Mouse (Mus musculus) stomach, embryonic 14.5 days (tissue): ENCODE data around the gene Gm128. TPM values are rescaled to one million over a fixed set of nuclear protein-coding genes. Genes with fewer than 3 reads are reported as not detected.

Experiments used
- ATAC-seq: fragments of 200-750 bp; cut with Nextera tagmentation; 2 replicates; pipeline ENCODE4 v1.8.0; 2017; ENCODE audit warnings: low read depth, moderate TSS enrichment; ENCODE audit not compliant: insufficient number of reproducible peaks, insufficient read depth, low FRiP score
- H3K27ac ChIP-seq: fragments of 300-500 bp; sonication (generic); 2 replicates; pipeline ENCODE4 v1.5.1; 2014; ENCODE audit warnings: mild to moderate bottlenecking, low read length, moderate library complexity, mixed read lengths
- H3K27me3 ChIP-seq: fragments of 300-500 bp; sonication (generic); 2 replicates; pipeline ENCODE4 v1.6.1; 2014; ENCODE audit warnings: low read length, control low read depth, mixed read lengths; ENCODE audit not compliant: control insufficient read depth, insufficient read depth
- H3K36me3 ChIP-seq: fragments of 300-500 bp; sonication (generic); 2 replicates; pipeline ENCODE4 v1.6.1; 2014; ENCODE audit warnings: mild to moderate bottlenecking, control low read depth, low read length, moderate library complexity, mixed read lengths; ENCODE audit not compliant: control insufficient read depth, insufficient read depth
- H3K4me1 ChIP-seq: fragments of 300-500 bp; sonication (generic); 2 replicates; pipeline ENCODE4 v1.6.1; 2014; ENCODE audit warnings: low read length, control low read depth, mixed read lengths; ENCODE audit not compliant: control insufficient read depth, insufficient read depth
- H3K4me2 ChIP-seq: fragments of 300-500 bp; sonication (generic); replicated peaks from 2 replicates; pipeline ENCODE4 v1.6.1; 2014; ENCODE audit warnings: low read depth, low read length, control low read depth
- H3K4me3 ChIP-seq: fragments of 300-500 bp; sonication (generic); 2 replicates; pipeline ENCODE4 v1.5.1; 2014; ENCODE audit warnings: low read depth, low read length, control low read depth
- H3K9ac ChIP-seq: fragments of 300-500 bp; sonication (generic); replicated peaks from 2 replicates; pipeline ENCODE4 v1.6.1; 2014; ENCODE audit warnings: low read depth, mild to moderate bottlenecking, control low read depth, low read length, moderate library complexity, mixed read lengths
- H3K9me3 ChIP-seq: fragments of 300-500 bp; sonication (generic); 2 replicates; pipeline ENCODE4 v1.6.1; 2016; ENCODE audit warnings: low read depth, low read length, control low read depth; ENCODE audit not compliant: control insufficient read depth
- WGBS: fragments of 180-500 bp; shearing (Covaris S2); extraction: QIAGEN DNeasy Blood & Tissue Kit; methylation state at CpG from one replicate; pipeline ENCODE4 v1.1.7; 2014; 5-methylcytosine and 5-hydroxymethylcytosine counted together
- polyA plus RNA-seq: library from polyadenylated mRNA; unstranded; fragments of >200 nt; fragmentation: Nextera tagmentation; extraction: Ambion mirVana; gene quantifications from 2 replicates; pipeline ENCODE4 v1.2.1, GENCODE M21; 2014

Gene Gm128
- polyA plus RNA-seq, 1 experiment from 2014 or later: 0.71 TPM

DNA sequence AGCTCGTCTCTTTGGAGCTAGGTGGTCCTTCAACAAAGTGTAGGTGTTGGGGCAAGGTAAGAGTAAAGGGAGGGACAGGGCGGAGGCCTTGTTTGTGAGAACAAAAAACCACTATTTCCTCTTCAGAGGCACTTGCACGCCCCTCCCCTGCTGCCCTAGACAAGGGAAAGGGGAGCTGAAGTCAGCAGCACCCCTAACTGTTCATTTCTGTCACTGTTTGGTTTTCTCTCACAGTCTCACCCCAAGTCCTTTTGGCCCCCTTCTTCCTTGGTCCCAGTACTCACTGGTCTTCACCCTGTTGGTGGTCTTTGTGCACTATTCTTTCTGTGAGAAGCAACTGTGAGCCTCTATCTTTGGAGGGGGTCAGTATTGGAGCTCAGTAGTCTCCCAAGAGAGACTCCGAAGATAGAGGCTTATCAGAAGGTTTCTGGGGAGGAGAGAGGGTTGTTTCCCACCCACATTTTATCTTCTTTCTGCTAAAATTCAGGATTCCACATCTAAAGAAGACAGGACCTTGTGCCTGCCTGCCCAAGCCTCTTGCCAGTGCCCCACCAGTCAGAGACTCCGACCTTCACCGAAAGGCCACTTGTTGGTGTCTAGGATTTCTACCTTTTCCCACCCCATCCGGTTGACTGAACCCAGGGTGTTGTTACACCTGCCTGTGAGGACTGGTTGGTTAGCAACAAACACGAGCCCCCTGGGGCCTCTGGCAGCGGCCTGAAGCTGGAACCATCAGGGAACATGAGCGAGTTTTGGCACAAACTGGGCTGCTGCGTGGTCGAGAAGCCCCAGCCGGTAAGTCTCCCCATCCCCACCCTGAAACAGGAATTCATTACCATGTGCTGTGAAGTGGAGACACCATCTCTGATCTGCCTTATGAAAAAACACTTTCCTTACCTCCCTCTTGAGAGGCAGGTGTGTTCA lies 9.8 kb downstream of the Gm128 start, which contains the start of gene Mllt11:
Gene Mllt11 (minus strand): TSS at position 874 of the 924 bp plus-strand sequence.
- no peak for ATAC-seq
- WGBS: 78% methylated on average over 13 of the region's 13 CpGs
- Histone ChIP-seq H3K27me3 (no peaks in the 10 kb centered on the region), H3K4me2 (peak within 1 kb of the TSS; percentile 87), H3K4me1 (peaks cover 21% of the 10 kb centered on the region), H3K36me3 (peaks cover 50% of the 10 kb centered on the region), H3K9me3 (no peaks in the 10 kb centered on the region), H3K9ac (no peak within 1 kb of the TSS), H3K4me3 (peak within 1 kb of the TSS; percentile 85; the same call in 1 of the 2 replicates), H3K27ac (peak within 1 kb of the TSS; percentile 97)

DNA sequence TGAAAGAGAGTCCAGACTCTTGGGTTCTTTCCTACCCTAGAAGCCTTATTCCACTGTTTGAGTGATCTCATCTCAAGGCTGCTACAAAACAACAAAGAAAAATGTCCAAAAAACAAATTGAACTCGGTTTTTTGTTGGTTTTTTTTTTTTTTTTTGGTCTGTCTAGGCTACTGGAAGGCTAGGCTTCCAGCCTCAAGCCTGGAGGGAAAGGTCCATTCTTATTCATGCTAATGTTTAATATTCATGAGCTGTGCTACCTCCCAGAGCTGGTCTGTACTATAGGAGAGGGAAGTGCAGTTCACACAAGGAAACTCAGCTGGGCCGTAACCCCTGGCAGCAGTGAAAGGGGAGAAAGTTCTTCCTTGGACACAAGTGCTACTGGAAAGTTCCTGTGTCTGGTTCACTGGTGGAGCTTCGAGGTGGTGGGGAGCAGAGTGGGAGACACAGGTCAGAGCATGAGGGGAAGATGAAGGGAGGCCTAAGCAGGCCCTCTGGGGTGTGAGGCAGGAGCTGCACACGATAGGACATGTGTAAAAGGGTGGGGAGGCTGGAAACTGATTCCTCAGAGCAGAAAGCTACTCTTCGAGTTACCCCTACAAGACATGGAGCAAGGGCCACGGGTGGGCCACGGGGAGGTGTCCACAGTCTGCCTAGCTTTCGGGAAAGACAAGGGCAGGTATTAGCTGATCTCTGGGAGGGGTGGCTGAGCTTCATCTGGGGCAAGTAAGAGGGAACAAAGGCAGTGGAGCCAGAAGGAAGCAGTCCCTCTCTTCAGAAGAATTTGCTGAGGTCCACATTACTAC lies 10.7 kb downstream of the Gm128 start:
- peaks cover 22% of the 10 kb centered on the region for H3K4me1 ChIP-seq
- ATAC-seq: 0 out of 2 replicates have a peak, but pooled peaks have one; percentile 11
- 47% methylated on average over 8 of the region's 8 CpGs for WGBS

DNA sequence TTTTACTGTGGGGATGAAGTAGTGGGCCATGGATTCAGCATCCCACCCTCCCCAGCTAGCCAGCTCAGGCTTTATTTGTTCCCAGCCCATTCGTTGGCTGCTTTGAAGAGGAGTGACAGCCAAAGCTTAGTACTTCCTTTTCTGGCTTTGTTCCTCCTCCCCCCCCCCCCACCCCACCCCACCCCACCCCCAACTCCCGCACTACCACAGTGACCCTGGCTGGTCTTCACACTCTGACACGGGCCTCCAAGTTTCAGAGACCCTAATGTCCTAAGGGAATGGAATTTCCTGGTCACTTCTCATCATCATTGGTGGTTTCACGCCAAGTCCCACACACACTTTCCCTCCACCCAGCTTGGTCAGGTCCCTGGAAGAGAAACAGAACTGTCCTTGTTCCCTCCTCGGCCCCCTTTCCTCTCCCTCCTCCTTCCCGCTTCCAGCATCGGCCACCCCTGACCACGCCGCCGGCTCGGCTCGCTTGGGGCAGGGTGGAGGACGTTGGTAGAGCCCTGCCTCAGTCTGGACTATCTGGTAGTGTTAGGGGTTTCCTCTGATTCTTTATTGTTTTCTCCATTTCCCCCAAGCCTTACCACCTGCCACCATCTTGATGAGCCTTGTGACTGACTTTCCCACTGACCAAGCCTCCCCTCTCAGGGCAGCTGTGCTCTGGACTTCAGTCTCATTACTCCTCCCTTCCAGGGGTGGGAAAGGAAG lies 11.5 kb downstream of the Gm128 start:
- Histone ChIP-seq H3K4me3 (peak overlapping the region; percentile 85), H3K36me3 (peaks cover 41% of the 10 kb centered on the region), H3K4me2 (peak overlapping the region; percentile 87), H3K27ac (peak overlapping the region; percentile 97), H3K9me3 (no peaks in the 10 kb centered on the region), H3K4me1 (peaks cover 22% of the 10 kb centered on the region), H3K27me3 (no peaks in the 10 kb centered on the region), H3K9ac (peak overlapping the region; percentile 86; the same call in 1 of the 2 replicates)
- WGBS: 5% methylated on average over 13 of the region's 13 CpGs
- ATAC-seq: no peak; the same call in 1 of the 2 replicates

More for the DNA sequence above, 10.7 kb downstream of the Gm128 start:
- peak overlapping the region; percentile 85 for H3K4me3 ChIP-seq
- peak overlapping the region; percentile 87 for H3K4me2 ChIP-seq
- peak overlapping the region; percentile 86; the same call in 1 of the 2 replicates for H3K9ac ChIP-seq
- no peaks in the 10 kb centered on the region for H3K9me3 ChIP-seq
- peaks cover 41% of the 10 kb centered on the region for H3K36me3 ChIP-seq
- no peaks in the 10 kb centered on the region for H3K27me3 ChIP-seq
- peak overlapping the region; percentile 97 for H3K27ac ChIP-seq

DNA sequence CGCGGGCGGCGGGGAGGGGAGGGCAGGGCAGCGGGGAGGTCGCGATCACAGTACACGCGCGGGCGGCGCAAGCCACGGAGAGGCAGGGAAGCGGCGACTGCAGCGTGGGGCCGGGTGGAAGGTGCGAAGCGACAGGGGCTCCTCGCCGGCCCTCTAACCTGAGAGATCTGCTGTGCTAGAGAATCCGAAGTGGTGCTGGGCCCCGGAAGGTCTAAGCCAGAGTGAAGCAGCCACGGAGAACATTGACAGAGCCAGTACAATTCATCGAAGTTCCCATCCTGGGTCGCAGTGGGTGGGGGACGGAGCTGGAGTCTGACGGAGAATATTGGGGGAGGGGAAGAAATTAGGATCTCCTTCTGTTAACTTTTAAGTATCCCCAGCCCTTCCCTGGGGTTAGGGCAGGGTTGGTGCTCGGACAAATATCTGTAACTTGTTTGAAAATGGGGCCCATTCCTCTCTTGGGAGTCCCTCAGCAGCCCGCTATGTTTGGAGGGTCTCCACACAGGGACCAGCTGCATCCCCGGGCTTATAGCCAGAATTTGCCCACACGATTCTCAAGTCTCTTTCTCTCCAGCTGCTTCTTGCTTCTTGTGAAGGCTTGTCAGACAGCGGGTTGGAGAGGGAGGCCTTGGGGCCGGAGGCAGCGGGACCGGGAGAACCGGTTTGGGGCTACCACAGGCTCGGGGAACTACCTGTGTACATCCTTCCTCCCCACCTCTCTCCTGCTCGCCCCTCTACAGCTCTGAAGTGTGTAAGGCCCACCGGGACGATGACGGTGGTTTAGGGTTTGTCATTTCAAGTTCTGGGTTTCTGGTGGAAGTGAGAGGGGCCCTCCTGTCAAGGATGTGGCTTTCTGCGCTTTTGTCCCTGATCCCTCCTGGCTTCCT lies 12.3 kb downstream of the Gm128 start:
- H3K4me1 ChIP-seq: peaks cover 22% of the 10 kb centered on the region

DNA sequence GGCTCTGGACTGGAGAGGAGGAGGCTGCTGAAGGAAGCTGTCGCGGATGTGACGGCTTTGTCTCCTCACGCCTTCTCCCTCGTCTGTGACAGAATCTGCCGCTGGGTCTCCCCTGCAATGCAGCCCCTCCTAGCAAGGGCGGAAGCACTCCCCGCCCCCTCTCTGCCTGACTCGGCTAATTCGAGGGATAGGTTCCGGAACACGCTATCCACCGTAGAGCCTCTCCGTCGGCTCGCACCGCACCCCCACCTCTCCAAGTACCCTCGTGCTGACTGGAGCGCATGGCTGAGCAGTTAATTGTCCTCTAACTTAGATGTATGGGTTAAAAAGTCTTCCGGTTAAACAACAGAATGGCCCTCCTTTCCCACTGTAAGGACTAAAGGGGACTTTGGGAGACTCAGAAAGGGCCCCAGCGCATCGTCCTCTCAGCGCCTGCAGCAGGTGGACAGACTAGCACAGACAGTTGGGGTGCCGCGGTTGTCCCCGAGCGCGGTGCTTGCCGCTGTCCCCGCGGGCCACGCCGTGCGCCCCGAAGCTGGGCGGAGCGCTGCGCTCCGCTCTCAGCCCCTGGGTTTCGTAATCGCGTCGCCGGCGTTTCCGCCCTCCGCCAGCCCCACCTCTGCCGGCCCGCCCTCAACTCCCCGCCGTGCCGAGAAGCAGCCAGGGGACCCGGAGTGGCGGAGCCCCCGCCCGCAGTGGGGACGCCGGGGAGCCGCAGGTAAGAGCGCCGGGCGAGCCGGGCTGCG lies 13.1 kb downstream of the Gm128 start, which contains the start of gene Cdc42se1:
Gene Cdc42se1 (plus strand): TSS at position 585 of the 746 bp plus-strand sequence.
- no peaks in the 10 kb centered on the region for H3K9me3 ChIP-seq
- H3K36me3 ChIP-seq: peaks cover 29% of the 10 kb centered on the region
- H3K4me2 ChIP-seq: peak within 1 kb of the TSS; percentile 87
- H3K4me1 ChIP-seq: peaks cover 22% of the 10 kb centered on the region
- peak within 1 kb of the TSS; percentile 86 for H3K9ac ChIP-seq
- peak within 1 kb of the TSS; percentile 85 for H3K4me3 ChIP-seq
- ATAC-seq: peak; percentile 88
- H3K27ac ChIP-seq: peak within 1 kb of the TSS; percentile 97
- under 1% methylated on average over 63 of the region's 64 CpGs for WGBS
- no peaks in the 10 kb centered on the region for H3K27me3 ChIP-seq

More for the DNA sequence above, 12.3 kb downstream of the Gm128 start:
- H3K36me3 ChIP-seq: peaks cover 35% of the 10 kb centered on the region
- H3K4me2 ChIP-seq: peak overlapping the region; percentile 87
- peak overlapping the region; percentile 97 for H3K27ac ChIP-seq
- H3K4me3 ChIP-seq: peak overlapping the region; percentile 85
- peak; percentile 39; the same call in 1 of the 2 replicates for ATAC-seq
- peak overlapping the region; percentile 86 for H3K9ac ChIP-seq
- H3K27me3 ChIP-seq: no peaks in the 10 kb centered on the region
- under 1% methylated on average over 43 of the region's 43 CpGs for WGBS
- no peaks in the 10 kb centered on the region for H3K9me3 ChIP-seq

DNA sequence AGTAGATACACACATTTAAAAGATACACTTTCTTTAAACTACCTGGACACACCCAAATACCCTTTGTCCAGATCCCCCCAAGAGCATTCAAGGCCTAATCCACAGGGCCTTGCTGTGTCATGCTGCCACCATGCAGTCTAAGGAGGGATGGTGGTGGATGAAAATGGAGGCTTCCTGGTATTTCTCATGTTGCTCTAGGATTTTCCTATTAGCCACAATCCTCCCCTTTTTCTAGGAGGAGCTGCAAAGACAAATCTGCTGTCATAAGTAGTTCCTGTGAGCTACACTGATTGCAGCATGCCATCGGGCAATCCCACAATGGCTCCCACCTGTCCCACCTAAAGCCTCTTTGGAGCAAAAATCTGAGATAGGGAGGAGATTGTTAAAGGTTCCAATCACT lies 14.2 kb downstream of the Gm128 start:
- H3K9me3 ChIP-seq: no peaks in the 10 kb centered on the region
- 0 out of 2 replicates have a peak overlapping the region, but pooled peaks have one; percentile 49 for H3K27ac ChIP-seq
- H3K4me3 ChIP-seq: peak overlapping the region; percentile 85
- H3K4me2 ChIP-seq: peak overlapping the region; percentile 87
- 3% methylated on average over 1 of the region's 1 CpGs for WGBS
- H3K27me3 ChIP-seq: no peaks in the 10 kb centered on the region
- peaks cover 22% of the 10 kb centered on the region for H3K36me3 ChIP-seq
- peak overlapping the region; percentile 86; the same call in 1 of the 2 replicates for H3K9ac ChIP-seq
- no peak for ATAC-seq
- peaks cover 22% of the 10 kb centered on the region for H3K4me1 ChIP-seq

DNA sequence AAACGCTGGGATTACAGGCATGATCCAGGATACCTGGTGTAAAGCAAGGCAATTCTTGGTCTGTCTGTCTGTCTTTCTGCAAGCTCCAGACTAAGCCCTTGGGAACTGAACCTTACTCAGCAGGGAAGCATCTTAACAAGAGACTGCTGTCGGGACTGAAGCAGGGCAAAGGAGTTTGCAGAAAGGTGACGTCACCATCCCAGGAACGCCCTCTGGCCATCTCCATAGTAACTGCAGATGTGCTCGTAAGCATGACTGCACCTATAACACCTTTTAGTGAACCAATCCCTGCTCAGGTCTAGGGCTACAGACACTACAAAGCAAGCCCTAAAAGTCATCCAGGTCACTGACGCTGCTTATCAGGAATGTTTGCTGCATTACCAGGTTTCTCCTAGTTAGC lies 17.1 kb downstream of the Gm128 start:
- peaks cover 10% of the 10 kb centered on the region; the same call in 1 of the 2 replicates for H3K4me1 ChIP-seq
- ATAC-seq: no peak
- no peak overlapping the region for H3K27ac ChIP-seq
- no peaks in the 10 kb centered on the region for H3K9me3 ChIP-seq
- H3K9ac ChIP-seq: no peak overlapping the region
- peaks cover 31% of the 10 kb centered on the region for H3K36me3 ChIP-seq
- H3K4me3 ChIP-seq: no peak overlapping the region
- 35% methylated on average over 6 of the region's 6 CpGs for WGBS
- H3K27me3 ChIP-seq: no peaks in the 10 kb centered on the region
- no peak overlapping the region for H3K4me2 ChIP-seq
